Mouse (Mus musculus): Measurements from ENCODE around the gene Aldh1l1. TPM values are rescaled to one million over a fixed set of nuclear protein-coding genes. Genes with fewer than 3 reads are reported as not detected.

The Aldh1l1 gene
- total RNA-seq (2017): 0.68 to 2.9 TPM in 2 of 3 replicates, not detected in the other

- no peak for ATAC-seq (replicated peaks; ENCODE audit: insufficient number of reproducible peaks, low FRiP score, low TSS enrichment, poor library complexity, severe bottlenecking)
Measured at GRCm38 (mm10) chr6:90486176-90486921, at the start of gene Aldh1l1. Aldh1l1 (plus strand) TSS chr6:90486427.

- ATAC-seq (replicated peaks; ENCODE audit: insufficient number of reproducible peaks, low FRiP score, low TSS enrichment, poor library complexity, severe bottlenecking): no peak
Measured at GRCm38 (mm10) chr6:90437041-90437440, 49.2 kb upstream of the Aldh1l1 start.

DNA sequence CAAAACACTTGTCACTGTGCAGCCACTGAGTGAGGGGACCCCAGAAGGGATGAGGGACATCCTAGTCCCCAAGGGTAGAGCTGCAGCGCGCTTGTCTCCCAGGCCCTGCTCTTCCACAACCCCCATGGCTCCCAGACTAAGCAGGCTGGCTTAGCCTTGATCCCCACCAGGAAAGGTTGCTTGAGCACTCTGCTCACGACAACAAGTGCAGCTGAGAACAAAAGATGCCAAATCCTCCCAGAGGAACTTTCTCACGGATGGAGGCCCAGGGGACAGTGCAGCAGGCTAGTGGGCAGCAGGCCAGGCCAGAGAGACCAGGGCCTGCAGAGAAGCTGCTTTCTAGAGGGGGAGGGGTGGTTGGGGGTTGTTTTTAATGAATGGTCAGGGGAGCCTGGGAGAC is 39.3 kb upstream of the Aldh1l1 start:
- no peak for ATAC-seq (replicated peaks; ENCODE audit: insufficient number of reproducible peaks, low FRiP score, low TSS enrichment, poor library complexity, severe bottlenecking)

DNA sequence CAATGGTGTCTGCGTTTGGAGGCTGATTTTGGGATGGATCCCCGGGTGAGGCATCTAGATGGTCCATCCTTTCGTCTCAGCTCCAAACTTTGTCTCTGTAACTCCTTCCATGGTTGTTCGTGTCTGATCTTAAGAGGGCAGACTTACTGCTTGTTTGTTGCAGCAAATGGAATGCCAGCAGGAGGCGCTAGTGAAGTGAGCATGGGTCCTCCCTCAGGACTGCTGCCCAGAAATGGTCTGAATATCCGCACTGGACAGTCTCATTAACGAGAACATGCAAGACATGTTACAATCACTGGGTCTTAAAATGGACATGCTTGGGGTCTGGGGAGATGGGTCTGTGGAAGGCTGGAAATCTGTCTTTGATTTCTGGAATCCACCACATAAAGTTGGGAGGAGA is 36.0 kb upstream of the Aldh1l1 start:
- ATAC-seq (replicated peaks; ENCODE audit: insufficient number of reproducible peaks, low FRiP score, low TSS enrichment, poor library complexity, severe bottlenecking): no peak

GRCm38 (mm10) chr6:90450697-90451096 is 35.5 kb upstream of the Aldh1l1 start:
- ATAC-seq (replicated peaks; ENCODE audit: insufficient number of reproducible peaks, low FRiP score, low TSS enrichment, poor library complexity, severe bottlenecking): no peak

- no peak for ATAC-seq (replicated peaks; ENCODE audit: insufficient number of reproducible peaks, low FRiP score, low TSS enrichment, poor library complexity, severe bottlenecking)
Measured at GRCm38 (mm10) chr6:90451512-90451911, 34.7 kb upstream of the Aldh1l1 start.

- ATAC-seq (replicated peaks; ENCODE audit: insufficient number of reproducible peaks, low FRiP score, low TSS enrichment, poor library complexity, severe bottlenecking): no peak
Measured at GRCm38 (mm10) chr6:90452603-90453002, 33.6 kb upstream of the Aldh1l1 start.

- ATAC-seq (replicated peaks; ENCODE audit: insufficient number of reproducible peaks, low FRiP score, low TSS enrichment, poor library complexity, severe bottlenecking): no peak
Measured at GRCm38 (mm10) chr6:90453751-90454150, 32.5 kb upstream of the Aldh1l1 start.

DNA sequence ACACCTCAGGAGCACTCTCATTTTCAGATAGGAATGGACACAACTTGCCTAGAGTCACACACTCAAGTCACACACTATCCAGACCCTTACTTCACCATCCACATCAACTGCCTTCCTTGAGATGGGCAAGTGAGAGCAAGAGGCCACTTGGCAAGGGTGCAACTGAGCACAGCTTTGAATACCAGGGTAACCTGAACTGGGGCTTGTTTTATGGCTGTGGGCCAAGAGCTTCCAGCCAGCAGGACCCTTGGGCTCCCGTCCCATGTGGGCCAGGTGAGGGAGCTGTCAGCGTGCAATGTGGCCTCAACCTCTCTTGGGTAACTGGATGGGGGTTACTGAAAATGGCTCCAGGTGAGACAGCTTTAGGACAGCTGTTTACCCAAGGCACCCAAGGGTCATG is 28.8 kb upstream of the Aldh1l1 start:
- no peak for ATAC-seq (replicated peaks; ENCODE audit: insufficient number of reproducible peaks, low FRiP score, low TSS enrichment, poor library complexity, severe bottlenecking)

- no peak for ATAC-seq (replicated peaks; ENCODE audit: insufficient number of reproducible peaks, low FRiP score, low TSS enrichment, poor library complexity, severe bottlenecking)
Measured at GRCm38 (mm10) chr6:90461181-90461580, 25.0 kb upstream of the Aldh1l1 start.

GRCm38 (mm10) chr6:90461771-90462170 is 24.5 kb upstream of the Aldh1l1 start:
- ATAC-seq (replicated peaks; ENCODE audit: insufficient number of reproducible peaks, low FRiP score, low TSS enrichment, poor library complexity, severe bottlenecking): no peak

- no peak for ATAC-seq (replicated peaks; ENCODE audit: insufficient number of reproducible peaks, low FRiP score, low TSS enrichment, poor library complexity, severe bottlenecking)
Measured at GRCm38 (mm10) chr6:90462181-90462706, 24.0 kb upstream of the Aldh1l1 start, which contains the start of gene Klf15. Klf15 (plus strand) TSS chr6:90462576.

DNA sequence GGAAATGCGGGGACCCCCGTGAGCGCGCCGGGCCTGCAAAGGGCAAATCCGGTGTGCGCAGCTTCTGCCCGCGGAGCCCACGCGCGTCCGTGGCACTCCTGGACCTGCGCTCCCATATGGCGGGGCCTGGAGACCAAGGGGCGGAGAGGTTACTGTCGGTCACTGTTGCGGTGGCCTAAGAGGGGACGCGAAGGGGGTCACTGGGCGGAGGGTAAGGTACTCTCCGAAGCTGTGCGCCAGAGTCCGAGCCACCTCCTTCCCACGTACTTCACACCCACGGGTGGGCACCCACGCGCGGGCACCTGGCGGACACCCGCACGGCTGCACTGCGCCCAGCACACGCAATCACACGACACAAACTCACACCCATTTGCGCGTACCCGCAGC is 23.4 kb upstream of the Aldh1l1 start:
- ATAC-seq (replicated peaks; ENCODE audit: insufficient number of reproducible peaks, low FRiP score, low TSS enrichment, poor library complexity, severe bottlenecking): no peak

DNA sequence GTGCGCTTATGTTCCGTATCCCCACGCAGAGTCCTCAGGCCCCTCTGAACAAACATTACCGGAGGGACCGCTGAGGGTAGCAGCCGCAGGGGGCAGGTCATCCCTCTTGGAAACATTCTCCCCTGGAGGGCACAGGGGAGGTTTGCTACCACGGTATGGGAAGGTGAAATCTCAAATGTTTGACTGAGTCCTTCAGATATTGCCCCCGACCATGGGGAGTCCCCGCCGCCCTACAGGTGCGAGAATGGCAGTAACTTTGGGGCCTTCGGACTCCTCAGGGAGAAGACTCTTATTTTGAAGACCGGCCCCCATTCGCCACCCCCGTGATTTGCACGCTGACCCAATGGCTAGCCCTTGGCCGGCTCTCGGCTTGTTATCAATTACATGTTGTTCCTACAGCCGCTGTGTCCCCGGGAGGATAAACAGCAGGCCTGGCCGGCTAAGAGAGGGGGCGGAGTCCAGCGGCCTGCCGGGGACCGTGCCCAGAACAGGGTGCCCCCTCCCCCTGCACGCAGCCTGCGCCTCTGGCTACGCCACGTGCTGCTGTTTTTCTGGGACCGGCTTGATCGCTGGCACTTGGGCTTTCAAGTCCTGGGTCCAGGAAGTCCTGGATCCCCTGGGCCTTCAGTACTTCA is 22.9 kb upstream of the Aldh1l1 start:
- ATAC-seq (replicated peaks; ENCODE audit: insufficient number of reproducible peaks, low FRiP score, low TSS enrichment, poor library complexity, severe bottlenecking): no peak

DNA sequence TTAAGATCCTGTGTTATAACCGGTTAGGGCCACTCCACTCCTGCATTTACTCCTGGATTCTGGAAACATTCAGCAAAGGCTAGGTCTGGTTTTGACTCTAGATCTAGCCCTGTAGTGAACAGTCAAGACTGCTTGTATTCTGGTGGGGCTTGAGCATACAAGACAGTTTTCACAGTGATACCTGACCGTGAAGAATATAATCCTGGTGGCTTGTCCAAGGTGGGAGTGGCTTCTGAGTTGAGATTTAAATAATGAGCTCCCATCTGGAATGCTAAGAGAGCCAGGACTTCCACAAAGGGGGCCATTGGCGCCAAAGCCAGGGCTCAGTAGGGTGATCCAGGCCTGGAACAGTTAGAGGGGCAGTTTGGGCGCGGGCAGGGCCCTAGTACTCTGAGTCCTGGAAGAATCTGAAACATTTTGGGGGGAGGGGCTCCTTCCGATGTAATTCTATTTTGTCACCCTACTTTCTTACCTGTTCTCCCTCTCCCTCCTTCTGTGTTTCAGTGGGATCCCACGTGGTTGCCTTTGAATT is 22.3 kb upstream of the Aldh1l1 start:
- no peak for ATAC-seq (replicated peaks; ENCODE audit: insufficient number of reproducible peaks, low FRiP score, low TSS enrichment, poor library complexity, severe bottlenecking)

GRCm38 (mm10) chr6:90465028-90465640 is 21.1 kb upstream of the Aldh1l1 start:
- no peak for ATAC-seq (replicated peaks; ENCODE audit: insufficient number of reproducible peaks, low FRiP score, low TSS enrichment, poor library complexity, severe bottlenecking)

DNA sequence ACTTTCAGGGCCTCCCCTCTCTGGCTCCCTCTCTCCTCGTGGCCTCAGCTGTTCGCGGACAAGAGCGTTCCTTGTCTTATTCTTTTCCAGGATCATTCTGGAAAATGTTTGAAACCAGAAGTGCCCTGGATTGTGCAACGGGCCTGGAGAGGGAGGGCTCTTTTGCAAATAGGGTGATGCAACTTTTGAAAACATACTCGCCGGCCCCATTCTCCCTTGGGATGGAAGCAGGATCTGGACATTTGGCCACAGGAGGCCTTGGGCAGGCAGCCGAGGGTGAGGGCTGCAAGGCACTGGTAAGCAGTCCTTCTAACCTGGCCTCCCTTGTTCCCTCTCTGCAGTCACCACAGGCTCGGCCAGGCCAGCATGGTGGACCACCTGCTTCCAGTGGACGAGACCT is 20.1 kb upstream of the Aldh1l1 start:
- ATAC-seq (replicated peaks; ENCODE audit: insufficient number of reproducible peaks, low FRiP score, low TSS enrichment, poor library complexity, severe bottlenecking): no peak

GRCm38 (mm10) chr6:90466847-90467410 is 19.3 kb upstream of the Aldh1l1 start:
- ATAC-seq (replicated peaks; ENCODE audit: insufficient number of reproducible peaks, low FRiP score, low TSS enrichment, poor library complexity, severe bottlenecking): no peak

GRCm38 (mm10) chr6:90468216-90468615 is 18.0 kb upstream of the Aldh1l1 start:
- ATAC-seq (replicated peaks; ENCODE audit: insufficient number of reproducible peaks, low FRiP score, low TSS enrichment, poor library complexity, severe bottlenecking): no peak

All from monocyte, adult 5-6 weeks (primary cell).